Mouse (Mus musculus): ENCODE data around the gene 1700123L14Rik. TPM values are rescaled to one million over a fixed set of nuclear protein-coding genes. Genes with fewer than 3 reads are reported as not detected.
"Not testable (repeated sequence)": the region's sequence is repeated elsewhere in the genome, so short reads cannot be mapped to it uniquely, and the experiment has no call there.

1700123L14Rik gene
- not detected for total RNA-seq (2022)

DNA sequence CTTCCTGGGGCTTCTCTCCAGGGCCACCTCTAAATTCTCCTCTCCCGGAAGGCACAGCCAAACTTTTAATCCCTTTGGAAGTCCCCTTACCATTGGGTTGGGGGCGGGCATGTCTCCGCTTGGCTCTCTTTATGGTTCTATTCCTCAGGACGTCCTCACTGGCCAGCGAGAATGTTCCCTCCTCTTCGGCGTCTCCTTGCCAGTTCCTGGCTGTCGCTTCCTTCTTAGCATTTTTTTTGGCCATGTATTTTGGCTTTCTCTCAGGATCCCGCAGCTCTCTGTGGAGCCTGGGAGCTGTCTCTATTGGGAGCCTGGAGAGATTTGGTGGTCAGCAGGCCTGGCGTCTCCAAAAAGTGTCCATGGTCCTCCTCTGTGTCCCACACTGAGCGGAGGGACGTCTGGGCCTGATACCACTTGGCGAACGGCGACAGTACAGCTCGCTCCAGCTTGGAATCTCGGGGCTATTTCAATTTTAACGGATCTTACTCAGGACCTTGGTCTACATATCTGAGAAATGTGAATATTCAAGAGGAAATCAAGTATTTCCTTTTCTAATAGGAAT lies at the start of gene 1700123L14Rik:
Gene 1700123L14Rik (minus strand): TSS at position 426 of the 562 bp plus-strand sequence.
- no peak for DNase-seq (ENCODE audit: low spot score)

DNA sequence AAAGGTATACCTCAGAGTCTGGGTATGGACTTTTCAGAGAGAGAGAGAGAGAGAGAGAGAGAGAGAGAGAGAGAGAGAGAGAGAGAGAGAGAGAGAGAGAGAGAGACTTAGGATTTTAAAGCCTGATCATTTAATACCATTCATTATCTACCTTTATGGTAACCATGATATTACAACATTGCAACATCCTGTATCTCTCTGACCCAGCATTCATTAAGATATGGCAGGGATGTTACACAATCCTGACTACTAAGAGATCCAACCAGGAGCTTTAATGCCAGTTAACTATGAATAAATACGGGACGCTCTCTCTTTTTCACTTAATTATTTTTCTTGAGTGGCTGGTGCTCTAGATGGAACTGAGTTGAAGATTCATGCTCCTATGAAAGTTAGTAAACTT lies 39.4 kb upstream of the 1700123L14Rik start:
- no peak for DNase-seq (ENCODE audit: low spot score)

DNA sequence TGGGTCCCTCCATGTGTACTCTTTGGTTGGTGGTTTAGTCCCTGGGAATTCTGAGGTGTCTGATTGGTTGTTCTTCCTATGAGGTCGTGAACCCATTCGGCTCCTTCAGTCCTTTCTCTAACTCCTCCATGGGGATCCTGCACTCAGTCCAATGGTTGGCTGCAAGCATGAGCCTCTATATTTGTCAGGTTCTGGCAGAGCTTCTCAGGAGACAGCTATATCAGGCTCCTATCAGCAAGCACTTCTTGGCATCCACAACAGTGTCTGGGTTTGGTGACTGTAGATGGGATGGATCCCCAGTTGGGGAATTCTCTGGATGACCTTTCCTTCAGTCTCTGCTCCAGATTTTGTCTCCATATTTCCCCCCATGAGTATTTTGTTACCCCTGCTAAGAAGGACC lies 32.9 kb upstream of the 1700123L14Rik start:
- not testable (repeated sequence) for DNase-seq (ENCODE audit: low spot score)

DNA sequence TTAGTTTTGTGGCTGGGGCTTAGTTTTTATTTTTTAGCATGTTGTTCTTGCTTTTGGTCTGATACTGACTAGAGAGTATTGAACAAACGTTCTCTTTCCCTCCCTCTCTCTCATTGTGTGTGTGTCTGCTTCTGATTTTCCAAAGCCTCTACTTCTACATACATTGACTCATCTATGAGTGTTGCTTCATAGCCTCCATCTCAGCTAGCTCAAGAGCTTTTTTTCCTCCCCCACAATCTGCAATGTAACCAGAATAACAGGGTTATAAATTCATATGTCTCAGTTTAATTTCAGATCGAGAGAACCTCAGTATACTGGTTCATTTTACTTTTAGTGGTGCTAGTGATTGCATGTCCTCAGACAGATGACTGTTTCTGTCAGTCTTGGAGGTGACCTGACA lies 20.5 kb upstream of the 1700123L14Rik start:
- no peak for DNase-seq (ENCODE audit: low spot score)

DNA sequence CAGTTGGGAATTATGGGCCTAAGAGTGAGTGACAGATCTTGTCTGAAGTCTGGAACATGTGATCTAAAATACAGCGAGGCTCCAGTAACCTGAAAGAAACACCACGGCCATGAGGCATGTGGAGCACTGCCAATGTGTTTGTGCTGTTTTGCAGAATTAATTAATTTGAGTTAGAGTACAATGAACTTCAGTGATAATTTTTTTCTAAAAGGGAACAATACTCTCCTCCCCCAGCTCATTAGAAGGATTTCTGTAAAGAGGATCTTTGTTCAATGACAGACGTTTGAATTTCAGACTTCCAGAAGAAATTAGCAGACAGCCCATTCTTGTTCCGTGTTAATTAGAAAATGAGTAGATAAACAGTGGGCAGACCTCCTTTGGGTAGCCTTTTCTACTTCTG lies 17.3 kb upstream of the 1700123L14Rik start:
- DNase-seq (ENCODE audit: low spot score), result no peak

DNA sequence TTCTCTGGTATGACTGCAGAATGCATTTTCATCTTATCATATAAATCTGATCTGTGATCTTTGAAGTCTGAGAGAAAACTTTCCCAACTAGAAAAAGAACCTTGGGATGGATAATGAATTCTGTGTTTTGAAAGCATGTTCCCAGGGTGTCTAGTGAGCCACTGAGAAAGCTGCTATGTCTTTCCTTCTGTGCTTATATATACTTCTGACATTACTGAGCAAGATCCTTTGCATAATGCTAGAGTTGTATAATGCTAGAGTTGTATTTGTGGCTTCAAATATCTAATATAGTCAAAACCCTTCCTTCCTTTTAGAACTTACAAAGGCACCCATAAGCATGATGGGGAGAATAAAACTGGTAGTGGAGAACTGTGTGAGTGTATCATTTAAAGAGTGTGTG lies 12.5 kb upstream of the 1700123L14Rik start:
- no peak for DNase-seq (ENCODE audit: low spot score)

DNA sequence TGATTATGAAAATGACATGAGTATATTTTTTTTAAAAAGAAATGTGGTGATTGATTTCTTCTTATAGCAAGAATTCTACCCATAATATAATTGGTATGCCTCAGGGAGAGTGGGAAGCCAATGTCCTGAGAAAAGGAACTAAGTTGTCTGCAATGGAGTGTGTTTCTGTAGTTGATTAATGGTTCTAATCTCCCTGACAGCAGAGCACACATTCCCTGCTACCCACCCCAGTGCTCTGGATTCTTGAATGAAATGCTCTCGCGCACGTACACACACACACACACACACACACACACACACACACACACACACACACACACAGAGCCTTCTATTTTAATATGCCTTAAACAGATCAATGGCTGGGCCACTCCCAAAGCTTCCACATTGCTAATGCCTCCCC lies 7.6 kb upstream of the 1700123L14Rik start:
- DNase-seq (ENCODE audit: low spot score), result no peak

DNA sequence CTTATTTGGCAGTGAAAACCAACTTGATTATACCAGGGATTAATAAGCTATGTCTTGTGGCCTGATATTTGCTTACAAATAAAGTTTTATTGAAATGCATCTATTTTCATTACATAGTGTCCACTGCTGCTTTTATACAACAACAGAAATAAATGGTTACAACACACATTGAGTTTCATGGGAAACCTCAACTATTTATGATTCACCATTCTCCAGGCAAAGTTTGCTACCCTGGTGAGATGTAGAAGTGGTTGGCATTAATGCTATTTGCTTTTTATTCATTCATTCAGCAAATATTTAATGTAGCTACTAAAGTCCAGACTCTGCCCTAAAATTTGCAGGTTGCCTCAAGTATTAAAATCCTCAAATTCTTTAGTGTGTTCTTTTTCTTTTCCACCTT lies 988 bp upstream of the 1700123L14Rik start:
- no peak for DNase-seq (ENCODE audit: low spot score)

DNA sequence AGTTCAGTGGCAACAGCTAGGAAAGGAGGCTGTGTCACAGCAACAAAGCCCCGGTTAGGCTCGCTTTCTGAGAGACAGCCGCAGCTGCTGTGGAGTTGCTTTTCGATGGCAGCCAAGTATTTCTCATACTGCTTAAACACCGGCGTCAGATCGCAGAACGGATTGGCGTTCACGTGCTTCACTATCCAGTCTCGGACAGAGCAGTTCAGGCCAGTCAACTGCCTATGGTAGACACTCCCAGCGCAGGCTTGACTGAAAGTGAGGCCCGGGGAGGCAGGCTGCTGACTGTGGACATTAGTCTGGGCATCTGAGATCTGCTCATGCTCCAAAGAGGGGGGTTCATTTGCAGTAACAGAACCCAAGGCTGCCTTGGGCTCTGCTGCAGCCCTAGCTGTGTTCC lies 640 bp downstream of the 1700123L14Rik start:
- DNase-seq (ENCODE audit: low spot score), result no peak

DNA sequence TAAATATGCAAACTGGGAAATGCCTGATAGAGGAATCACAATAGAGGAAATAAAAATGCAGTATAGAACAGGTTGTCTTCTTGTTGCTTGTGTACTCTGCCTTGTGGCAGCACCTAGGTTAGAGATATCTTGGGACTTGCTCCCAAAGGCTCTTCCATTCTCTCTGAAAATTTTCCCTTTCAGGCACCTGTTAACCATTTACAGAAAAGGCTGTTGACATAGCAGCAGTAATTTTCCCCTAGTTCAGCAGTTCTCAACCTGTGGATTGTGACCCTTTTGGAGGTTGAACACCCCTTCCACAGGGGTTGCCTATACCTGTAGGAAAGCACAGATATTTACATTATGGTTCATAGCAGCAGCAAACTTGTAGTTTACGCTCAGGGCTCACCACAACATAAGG lies 22.7 kb downstream of the 1700123L14Rik start:
- DNase-seq (ENCODE audit: low spot score), result no peak

DNA sequence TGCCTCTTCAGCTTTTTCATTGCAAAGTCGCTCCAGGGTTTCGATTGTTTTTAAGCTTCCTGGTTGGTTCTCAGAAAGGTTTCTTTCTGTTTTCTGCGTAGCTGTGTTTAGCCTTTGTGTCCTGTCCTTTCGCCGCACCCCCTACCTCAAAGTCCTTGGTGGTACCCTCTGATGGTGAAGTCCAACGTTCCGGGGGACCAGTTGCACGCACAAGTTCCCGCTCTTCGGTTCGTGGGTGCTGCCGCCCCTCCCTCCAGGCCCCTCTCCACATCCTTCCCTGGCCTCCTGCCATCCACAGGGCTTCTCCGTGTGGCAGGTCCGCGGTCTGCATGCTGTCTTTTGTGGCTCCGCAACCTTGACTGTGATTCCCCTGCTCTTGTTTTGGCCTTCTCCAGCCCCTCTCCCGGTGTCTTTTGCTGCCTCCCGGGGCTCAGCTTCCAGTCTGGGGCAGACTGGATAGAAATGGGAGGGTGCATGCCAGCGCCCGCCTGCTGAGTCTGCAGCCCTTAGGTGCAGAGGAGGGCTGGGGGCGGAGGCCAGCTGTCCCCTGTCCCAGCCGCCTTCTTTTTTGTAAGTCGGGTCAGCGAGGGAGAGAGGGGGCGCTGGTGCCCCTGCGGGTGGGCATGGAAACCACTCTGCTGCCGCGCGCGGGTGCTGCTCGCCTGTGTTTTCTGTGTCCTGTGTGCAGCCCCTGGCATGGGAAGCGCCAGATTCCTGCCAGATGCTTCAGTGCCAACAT lies 49.3 kb downstream of the 1700123L14Rik start:
- no peak for DNase-seq (ENCODE audit: low spot score)

DNA sequence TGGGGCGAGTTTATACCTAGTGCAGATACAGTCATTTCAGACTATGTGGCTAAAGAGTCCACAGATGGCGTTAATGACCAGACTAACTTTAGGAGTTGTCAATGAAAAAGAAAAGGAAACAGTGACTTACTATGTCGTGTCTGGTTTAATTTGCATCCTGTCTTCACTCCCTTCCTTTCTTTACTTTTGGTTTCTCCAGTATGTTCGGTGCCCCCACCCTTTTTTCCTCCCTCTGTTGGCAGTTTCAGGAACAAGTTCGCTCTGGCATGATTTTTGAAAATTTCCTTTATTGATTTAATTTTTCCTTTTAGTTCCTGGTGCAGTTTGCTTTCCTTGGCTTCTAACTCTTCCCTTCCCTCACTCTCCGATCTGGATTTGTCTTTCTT lies 49.9 kb downstream of the 1700123L14Rik start:
- no peak for DNase-seq (ENCODE audit: low spot score)

Other genes starting within 250 kb of the 1700123L14Rik start
- not detected for gene Fam19a1, start 53.1 kb downstream of the 1700123L14Rik start, total RNA-seq (2022)

Measured in heart, adult 8-10 months (tissue).